Mouse (Mus musculus) MEL (cell line): ENCODE data around the gene Fam205a1.
"Not testable (repeated sequence)": the region's sequence is repeated elsewhere in the genome, so short reads cannot be mapped to it uniquely, and the experiment has no call there.

Source experiments
- BHLHE40 ChIP-seq: IDR thresholded peaks from 2 replicates; pipeline ENCODE4 v1.6.1; 2012; ENCODE audit warnings: low read depth, mild to moderate bottlenecking, inconsistent platforms, low read length, improper control_type of control experiment, borderline replicate concordance
- CTCF ChIP-seq, 3 experiments: IDR thresholded peaks in 2 of 3; conservative IDR thresholded peaks in 1 of 3; 2 replicates each; pipeline ENCODE4 v1.5.1; 2011 to 2012; ENCODE audit warnings: low read length in 3 of 3, low read depth in 2 of 3, mild to moderate bottlenecking in 2 of 3, improper control_type of control experiment in 1 of 3, inconsistent platforms in 1 of 3, mixed read lengths in 1 of 3, moderate library complexity in 1 of 3; ENCODE audit not compliant: control insufficient read depth in 1 of 3, insufficient read depth in 1 of 3, poor library complexity in 1 of 3, severe bottlenecking in 1 of 3
- ELF1 ChIP-seq: IDR thresholded peaks from 2 replicates; pipeline ENCODE4 v1.6.1; 2014; ENCODE audit warnings: low read depth, mild to moderate bottlenecking, inconsistent platforms, low read length, improper control_type of control experiment, moderate library complexity
- HCFC1 ChIP-seq: IDR thresholded peaks from 2 replicates; pipeline ENCODE4 v1.6.1; 2012; ENCODE audit warnings: low read depth, mild to moderate bottlenecking, inconsistent platforms, low read length, improper control_type of control experiment, moderate library complexity
- KAT2A ChIP-seq: conservative IDR thresholded peaks from 2 replicates; pipeline ENCODE4 v1.6.1; 2012; ENCODE audit warnings: low read depth, low read length, improper control_type of control experiment, inconsistent platforms
- MXI1 ChIP-seq: IDR thresholded peaks from 2 replicates; pipeline ENCODE4 v1.6.1; 2011; ENCODE audit warnings: mild to moderate bottlenecking, low read depth, low read length, improper control_type of control experiment
- POLR2A ChIP-seq, 2 experiments: IDR thresholded peaks; 2 replicates each; pipeline ENCODE4 v1.6.1; 2011 to 2012; ENCODE audit warnings: low read length in 2 of 2, mild to moderate bottlenecking in 2 of 2, control low read depth in 1 of 2, improper control_type of control experiment in 1 of 2, low read depth in 1 of 2, moderate library complexity in 1 of 2; ENCODE audit not compliant: control insufficient read depth in 1 of 2, insufficient read depth in 1 of 2, poor library complexity in 1 of 2
- POLR2AphosphoS5 ChIP-seq: IDR thresholded peaks from 2 replicates; pipeline ENCODE4 v1.6.1; 2012; ENCODE audit warnings: low read depth, borderline replicate concordance, mild to moderate bottlenecking, inconsistent platforms, low read length, moderate library complexity, mixed read lengths
- ZC3H11A ChIP-seq: IDR thresholded peaks from 2 replicates; pipeline ENCODE4 v1.6.1; 2012; ENCODE audit warnings: low read depth, mild to moderate bottlenecking, inconsistent platforms, low read length, improper control_type of control experiment
- ZNF384 ChIP-seq: IDR thresholded peaks from 2 replicates; pipeline ENCODE4 v1.6.1; 2012; ENCODE audit warnings: low read depth, mild to moderate bottlenecking, inconsistent platforms, low read length, improper control_type of control experiment

GRCm38 (mm10) chr4:42860483-42860882 is 6.8 kb upstream of the Fam205a1 start:
- not testable (repeated sequence) for TF ChIP-seq CTCF (IDR thresholded peaks at IDR 0.05 in 2 of 3, conservative IDR thresholded peaks at IDR 0.05 in 1 of 3; ENCODE audit: control insufficient read depth in 1 of 3, insufficient read depth in 1 of 3, low read depth in 2 of 3, low read length in 3 of 3, poor library complexity in 1 of 3, severe bottlenecking in 1 of 3); ZC3H11A; POLR2A (IDR thresholded peaks at IDR 0.05; ENCODE audit: control insufficient read depth in 1 of 2, insufficient read depth in 1 of 2, low read depth in 1 of 2, low read length in 2 of 2, poor library complexity in 1 of 2); ELF1; POLR2AphosphoS5; BHLHE40; MXI1; KAT2A; ZNF384; HCFC1
